Mouse (Mus musculus): ENCODE measurements around the gene Zfp804a. TPM values are rescaled to one million over a fixed set of nuclear protein-coding genes. Genes with fewer than 3 reads are reported as not detected.

The Zfp804a gene
- total and polyA plus RNA-seq, 3 experiments: not detected

- TF ChIP-seq TBP (conservative IDR thresholded peaks at IDR 0.05; ENCODE audit: low read depth, low read length) (no peak), ZC3H11A (IDR thresholded peaks at IDR 0.05; ENCODE audit: low read depth, low read length) (no peak), USF1 (IDR thresholded peaks at IDR 0.05; ENCODE audit: low read depth, low read length) (no peak)
- Histone ChIP-seq H3K79me2 (replicated peaks; ENCODE audit: control insufficient read depth, extremely low read depth, insufficient read depth, poor library complexity, severe bottlenecking) (no peaks in the 10 kb centered on the region), H3K27me3 (replicated peaks) (no peaks in the 10 kb centered on the region), H3K4me3 (replicated peaks in 1 of 3; ENCODE audit: low read depth in 2 of 3, low read length in 2 of 3, poor library complexity in 1 of 3) (no peak overlapping the region), H3K4me2 (ENCODE audit: insufficient read depth, low read depth, poor library complexity, severe bottlenecking) (no peak overlapping the region), H3K9me3 (replicated peaks; ENCODE audit: low read length) (peaks cover 1% of the 10 kb centered on the region), H3K4me1 (ENCODE audit: control insufficient read depth in 1 of 2, insufficient read depth in 2 of 2) (no peaks in the 10 kb centered on the region), H3K27ac (ENCODE audit: insufficient read depth, low read depth) (no peak overlapping the region), H3K9ac (ENCODE audit: insufficient read depth, low read depth) (no peak overlapping the region), H3K36me3 (replicated peaks in 1 of 2; ENCODE audit: control insufficient read depth in 1 of 2, insufficient read depth in 1 of 2, low read length in 1 of 2) (no peaks in the 10 kb centered on the region)
- in situ Hi-C loops (cut with MboI; ENCODE audit: low pct_ligation_motif_present, low pct_unique_long_range_greater_than_20kb, low sequenced_read_pairs) (no loop called here), dilution Hi-C loops (cut with MboI; ENCODE audit: extremely low pct_ligation_motif_present, extremely low pct_unique_long_range_greater_than_20kb, low sequenced_read_pairs) (no loop called here)
- no peak for DNase-seq (ENCODE audit: extremely low read depth)
Measured at GRCm38 (mm10) chr2:82052338-82053184, 461 bp upstream of the Zfp804a start.

DNA sequence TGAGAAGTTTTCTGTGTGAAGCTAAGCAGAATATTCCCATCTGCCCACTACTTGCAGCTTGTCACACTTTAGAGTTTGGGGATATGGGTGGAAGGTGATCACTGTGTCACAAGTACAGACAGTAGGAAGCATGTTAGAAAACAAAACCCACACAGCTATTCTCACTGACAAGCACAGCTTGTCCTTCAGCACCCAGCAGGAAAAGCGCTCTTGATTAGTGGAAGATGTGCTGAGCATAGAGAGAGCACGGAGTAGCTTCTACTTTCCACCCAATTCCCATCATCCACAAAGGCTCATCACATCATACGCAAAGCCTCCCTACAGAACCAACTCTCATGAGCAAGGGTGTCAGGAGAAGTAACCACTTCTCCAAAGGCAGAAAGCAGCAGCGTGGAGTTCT, 1.4 kb downstream of the Zfp804a start:
- dilution Hi-C loops (cut with MboI; ENCODE audit: extremely low pct_ligation_motif_present, extremely low pct_unique_long_range_greater_than_20kb, low sequenced_read_pairs) (no loop called here), in situ Hi-C loops (cut with MboI; ENCODE audit: low pct_ligation_motif_present, low pct_unique_long_range_greater_than_20kb, low sequenced_read_pairs) (no loop called here)
- Histone ChIP-seq H3K9me3 (replicated peaks; ENCODE audit: low read length) (peaks cover 1% of the 10 kb centered on the region), H3K4me3 (replicated peaks in 1 of 3; ENCODE audit: low read depth in 2 of 3, low read length in 2 of 3, poor library complexity in 1 of 3) (no peak overlapping the region), H3K9ac (ENCODE audit: insufficient read depth, low read depth) (no peak overlapping the region), H3K79me2 (replicated peaks; ENCODE audit: control insufficient read depth, extremely low read depth, insufficient read depth, poor library complexity, severe bottlenecking) (no peaks in the 10 kb centered on the region), H3K4me2 (ENCODE audit: insufficient read depth, low read depth, poor library complexity, severe bottlenecking) (no peak overlapping the region), H3K36me3 (replicated peaks in 1 of 2; ENCODE audit: control insufficient read depth in 1 of 2, insufficient read depth in 1 of 2, low read length in 1 of 2) (no peaks in the 10 kb centered on the region), H3K27ac (ENCODE audit: insufficient read depth, low read depth) (no peak overlapping the region), H3K4me1 (ENCODE audit: control insufficient read depth in 1 of 2, insufficient read depth in 2 of 2) (no peaks in the 10 kb centered on the region), H3K27me3 (replicated peaks) (no peaks in the 10 kb centered on the region)
- no peak for DNase-seq (ENCODE audit: extremely low read depth)
- no peak for TF ChIP-seq ZNF384 (IDR thresholded peaks at IDR 0.05; ENCODE audit: low read depth, low read length)
- TF ChIP-seq MXI1 (IDR thresholded peaks at IDR 0.05; ENCODE audit: low read depth, low read length): no peak
- TF ChIP-seq KAT2A (IDR thresholded peaks at IDR 0.05; ENCODE audit: insufficient replicate concordance, low read length): no peak
- TF ChIP-seq SMC3 (IDR thresholded peaks at IDR 0.05; ENCODE audit: low read depth, low read length): no peak
- no peak for TF ChIP-seq MEF2A (IDR thresholded peaks at IDR 0.05; ENCODE audit: borderline replicate concordance, low read depth, low read length)
- TF ChIP-seq TCF12 (IDR thresholded peaks at IDR 0.05; ENCODE audit: low read depth, low read length): no peak
- no peak for TF ChIP-seq USF1 (IDR thresholded peaks at IDR 0.05; ENCODE audit: low read depth, low read length)
- TF ChIP-seq HCFC1 (IDR thresholded peaks at IDR 0.05; ENCODE audit: low read depth, low read length): no peak

GRCm38 (mm10) chr2:82064671-82065070, 11.6 kb downstream of the Zfp804a start:
- H3K9me3 ChIP-seq (replicated peaks; ENCODE audit: low read length): no peaks in the 10 kb centered on the region
- in situ Hi-C loops (cut with MboI; ENCODE audit: low pct_ligation_motif_present, low pct_unique_long_range_greater_than_20kb, low sequenced_read_pairs) (no loop called here), dilution Hi-C loops (cut with MboI; ENCODE audit: extremely low pct_ligation_motif_present, extremely low pct_unique_long_range_greater_than_20kb, low sequenced_read_pairs) (no loop called here)
- H3K36me3 ChIP-seq (replicated peaks in 1 of 2; ENCODE audit: control insufficient read depth in 1 of 2, insufficient read depth in 1 of 2, low read length in 1 of 2): no peaks in the 10 kb centered on the region
- H3K27me3 ChIP-seq (replicated peaks): no peaks in the 10 kb centered on the region
- TF ChIP-seq RAD21 (IDR thresholded peaks at IDR 0.05; ENCODE audit: low read depth, low read length): peak; percentile 73
- peak; percentile 50 for TF ChIP-seq SMC3 (IDR thresholded peaks at IDR 0.05; ENCODE audit: low read depth, low read length)
- TF ChIP-seq MXI1 (IDR thresholded peaks at IDR 0.05; ENCODE audit: low read depth, low read length): no peak
- peak in 1 of 2 experiments; percentile 63; a peak in 3 of 4 replicates for TF ChIP-seq CTCF (conservative IDR thresholded peaks at IDR 0.05 in 1 of 2, IDR thresholded peaks at IDR 0.05 in 1 of 2; ENCODE audit: low read depth in 2 of 2, low read length in 2 of 2)
- H3K4me3 ChIP-seq (replicated peaks in 1 of 3; ENCODE audit: low read depth in 2 of 3, low read length in 2 of 3, poor library complexity in 1 of 3): no peak overlapping the region
- no peak overlapping the region for H3K27ac ChIP-seq (ENCODE audit: insufficient read depth, low read depth)
- H3K79me2 ChIP-seq (replicated peaks; ENCODE audit: control insufficient read depth, extremely low read depth, insufficient read depth, poor library complexity, severe bottlenecking): no peaks in the 10 kb centered on the region
- DNase-seq (ENCODE audit: extremely low read depth): peak; percentile 22
- no peak overlapping the region for H3K4me2 ChIP-seq (ENCODE audit: insufficient read depth, low read depth, poor library complexity, severe bottlenecking)
- no peak overlapping the region for H3K9ac ChIP-seq (ENCODE audit: insufficient read depth, low read depth)
- H3K4me1 ChIP-seq (ENCODE audit: control insufficient read depth in 1 of 2, insufficient read depth in 2 of 2): peaks cover 3 to 11% of the 10 kb centered on the region in 2 experiments

Data from CH12.LX (cell line).